Mouse (Mus musculus) adrenal gland, adult (tissue): Measurements from ENCODE around the gene Ddb1.

Source experiments
- DNase-seq, 2 experiments: peaks; one replicate each; pipeline ENCODE4 v3.0.0; 2022 to 2023; ENCODE audit warnings: low spot score in 1 of 2; ENCODE audit not compliant: inconsistent age in 2 of 2

Gene Ddb1

GRCm38 (mm10) chr19:10658406-10658805 is 53.3 kb downstream of the Ddb1 start:
- DNase-seq, result no peak

- no peak for DNase-seq
Measured at GRCm38 (mm10) chr19:10661373-10661772, 56.2 kb downstream of the Ddb1 start.

- no peak for DNase-seq
Measured at GRCm38 (mm10) chr19:10661919-10662318, 56.8 kb downstream of the Ddb1 start.

- no peak for DNase-seq
Measured at GRCm38 (mm10) chr19:10662665-10663064, 57.5 kb downstream of the Ddb1 start.

- no peak for DNase-seq
Measured at GRCm38 (mm10) chr19:10665093-10665492, 60.0 kb downstream of the Ddb1 start.

GRCm38 (mm10) chr19:10665499-10665898 is 60.4 kb downstream of the Ddb1 start:
- peak; percentile 46 to 82 for DNase-seq

GRCm38 (mm10) chr19:10671319-10671718 is 66.2 kb downstream of the Ddb1 start:
- no peak for DNase-seq

GRCm38 (mm10) chr19:10671854-10672417 is 66.8 kb downstream of the Ddb1 start:
- DNase-seq, result no peak

GRCm38 (mm10) chr19:10673275-10673674 is 68.1 kb downstream of the Ddb1 start:
- DNase-seq, result no peak

GRCm38 (mm10) chr19:10676656-10677055 is 71.5 kb downstream of the Ddb1 start:
- no peak for DNase-seq

- DNase-seq, result peak; percentile 78 to 94
Measured at GRCm38 (mm10) chr19:10677915-10678771, 73.0 kb downstream of the Ddb1 start, which contains the start of gene Pga5. Gene Pga5, minus strand, starts transcription at chr19:10678071.

- no peak for DNase-seq
Measured at GRCm38 (mm10) chr19:10678772-10679067, 73.6 kb downstream of the Ddb1 start.
